Mouse (Mus musculus): Measurements from ENCODE around the gene Tmcc2. TPM values are rescaled to one million over a fixed set of nuclear protein-coding genes. Genes with fewer than 3 reads are reported as not detected.

Tmcc2 gene
- polyA plus RNA-seq, 1 experiment: 5.3 TPM

DNA sequence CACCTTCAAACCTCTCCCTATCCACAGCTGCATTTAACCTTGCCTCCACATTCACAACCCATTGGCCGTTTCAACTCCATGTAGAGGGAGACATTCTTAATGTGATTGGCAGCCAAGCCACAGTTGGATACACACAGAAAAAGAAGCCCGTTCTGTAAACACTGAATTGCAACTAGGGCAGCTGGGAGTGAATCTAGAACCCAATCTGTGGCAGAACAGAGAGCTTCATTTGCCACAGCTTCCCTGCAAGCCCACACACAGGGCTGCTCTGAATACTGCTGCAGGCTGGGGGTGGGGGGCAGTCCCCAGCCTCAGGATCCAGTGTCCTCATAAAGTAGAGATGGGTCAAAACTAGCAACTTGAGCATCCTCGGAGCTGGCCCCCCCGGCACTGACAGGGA, 4.8 kb downstream of the Tmcc2 start:
- no peaks in the 10 kb centered on the region for H3K36me3 ChIP-seq (ENCODE audit: control insufficient read depth, insufficient read depth, low read length)
- H3K27me3 ChIP-seq (ENCODE audit: control insufficient read depth, insufficient read depth, low read length): no peaks in the 10 kb centered on the region
- DNase-seq: no peak
- no peak for TF ChIP-seq POLR2A (IDR thresholded peaks at IDR 0.05; ENCODE audit: control insufficient read depth, extremely low read depth, insufficient read depth, low read length, poor library complexity)
- TF ChIP-seq CTCF (IDR thresholded peaks at IDR 0.05; ENCODE audit: borderline replicate concordance, control insufficient read depth, extremely low read depth, insufficient read depth, low read length, poor library complexity): no peak
- H3K27ac ChIP-seq (ENCODE audit: control insufficient read depth, insufficient read depth, low read length): no peak overlapping the region
- WGBS: 90% methylated on average over 4 of the region's 4 CpGs
- H3K4me3 ChIP-seq (ENCODE audit: control insufficient read depth, insufficient read depth, low read length): no peak overlapping the region
- H3K4me1 ChIP-seq (replicated peaks; ENCODE audit: control insufficient read depth, insufficient read depth, low read length): peaks cover 16% of the 10 kb centered on the region; the same call in 1 of the 2 replicates

DNA sequence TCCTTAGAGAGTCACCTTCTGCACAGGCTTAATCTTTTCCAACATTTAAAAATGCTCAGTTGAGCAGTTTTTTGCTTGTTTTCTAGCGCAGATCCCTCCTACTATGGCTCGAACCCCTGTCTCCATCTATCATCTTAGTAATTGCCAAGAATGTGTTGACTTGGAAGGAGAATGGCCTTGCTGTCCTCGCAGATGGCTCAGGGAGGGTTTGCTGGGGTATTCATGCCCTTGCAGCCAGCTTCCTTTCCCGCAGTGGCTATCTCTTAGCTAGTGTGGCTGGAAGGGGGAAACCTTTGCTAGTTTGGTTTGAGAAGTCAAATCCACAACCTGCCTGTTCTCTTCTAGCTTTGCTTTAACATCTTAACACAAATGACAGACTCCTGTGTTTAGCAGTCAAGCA, 5.4 kb downstream of the Tmcc2 start:
- WGBS: 94% methylated on average over 4 of the region's 4 CpGs
- DNase-seq: no peak

DNA sequence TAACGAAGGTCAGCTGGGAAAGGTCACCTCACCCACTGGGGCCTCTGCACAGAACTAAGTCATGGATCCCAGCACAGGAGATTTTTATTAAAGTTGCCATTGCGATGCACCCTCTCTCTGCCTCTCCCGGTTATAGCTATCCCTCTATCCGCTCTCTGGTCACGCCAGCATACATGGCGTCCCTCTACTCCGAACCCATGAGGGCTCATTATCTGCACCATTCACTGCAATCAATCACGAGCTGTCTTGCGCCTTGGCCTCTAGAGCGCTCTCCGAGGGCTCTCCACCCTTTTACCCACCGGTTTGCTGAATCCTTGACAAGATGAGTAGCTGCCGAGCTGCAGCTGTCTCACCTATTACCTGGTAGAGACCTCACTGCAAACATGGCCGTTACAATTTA, 5.8 kb downstream of the Tmcc2 start:
- DNase-seq: no peak
- Histone ChIP-seq H3K27ac (ENCODE audit: control insufficient read depth, insufficient read depth, low read length) (no peak overlapping the region), H3K4me1 (replicated peaks; ENCODE audit: control insufficient read depth, insufficient read depth, low read length) (peaks cover 10% of the 10 kb centered on the region; the same call in 1 of the 2 replicates), H3K27me3 (ENCODE audit: control insufficient read depth, insufficient read depth, low read length) (no peaks in the 10 kb centered on the region), H3K4me3 (ENCODE audit: control insufficient read depth, insufficient read depth, low read length) (no peak overlapping the region), H3K36me3 (ENCODE audit: control insufficient read depth, insufficient read depth, low read length) (no peaks in the 10 kb centered on the region)
- WGBS: 97% methylated on average over 14 of the region's 14 CpGs
- TF ChIP-seq CTCF (IDR thresholded peaks at IDR 0.05; ENCODE audit: borderline replicate concordance, control insufficient read depth, extremely low read depth, insufficient read depth, low read length, poor library complexity) (no peak), POLR2A (IDR thresholded peaks at IDR 0.05; ENCODE audit: control insufficient read depth, extremely low read depth, insufficient read depth, low read length, poor library complexity) (no peak)

More for the DNA sequence above, 5.4 kb downstream of the Tmcc2 start:
- no peak for TF ChIP-seq CTCF (IDR thresholded peaks at IDR 0.05; ENCODE audit: borderline replicate concordance, control insufficient read depth, extremely low read depth, insufficient read depth, low read length, poor library complexity)
- TF ChIP-seq POLR2A (IDR thresholded peaks at IDR 0.05; ENCODE audit: control insufficient read depth, extremely low read depth, insufficient read depth, low read length, poor library complexity): no peak
- no peaks in the 10 kb centered on the region for H3K36me3 ChIP-seq (ENCODE audit: control insufficient read depth, insufficient read depth, low read length)
- H3K4me3 ChIP-seq (ENCODE audit: control insufficient read depth, insufficient read depth, low read length): no peak overlapping the region
- no peak overlapping the region for H3K27ac ChIP-seq (ENCODE audit: control insufficient read depth, insufficient read depth, low read length)
- no peaks in the 10 kb centered on the region for H3K27me3 ChIP-seq (ENCODE audit: control insufficient read depth, insufficient read depth, low read length)
- H3K4me1 ChIP-seq (replicated peaks; ENCODE audit: control insufficient read depth, insufficient read depth, low read length): peaks cover 10% of the 10 kb centered on the region; the same call in 1 of the 2 replicates

DNA sequence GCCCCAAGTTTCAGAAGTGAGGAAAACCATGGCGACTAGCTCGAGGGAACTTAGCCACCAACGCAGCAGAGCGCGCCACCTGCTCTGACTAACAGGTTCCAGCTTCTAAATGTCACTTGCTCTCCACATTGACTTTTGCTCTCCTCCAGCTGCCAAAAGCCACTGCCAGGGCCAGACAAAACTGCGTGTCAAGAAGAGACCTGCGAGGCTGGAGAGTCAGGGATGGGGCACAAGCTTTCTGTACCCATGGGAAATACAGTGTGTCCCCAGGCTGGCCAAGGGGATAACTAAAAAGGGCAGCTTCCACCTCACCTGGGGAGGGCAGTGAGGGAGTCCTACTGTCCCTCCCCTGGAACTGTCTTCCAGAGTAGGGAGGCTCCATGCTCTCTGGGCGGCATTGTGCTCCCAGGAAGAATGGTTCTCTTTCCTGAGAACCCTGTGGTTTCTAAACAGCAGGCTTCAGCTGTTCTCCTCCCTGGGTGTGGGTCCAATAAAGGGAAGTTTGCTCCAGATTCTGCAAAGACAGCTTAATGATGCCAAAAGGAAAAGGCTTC, 7.0 kb downstream of the Tmcc2 start:
- Histone ChIP-seq H3K27me3 (ENCODE audit: control insufficient read depth, insufficient read depth, low read length) (no peaks in the 10 kb centered on the region), H3K4me3 (ENCODE audit: control insufficient read depth, insufficient read depth, low read length) (no peak overlapping the region), H3K27ac (ENCODE audit: control insufficient read depth, insufficient read depth, low read length) (no peak overlapping the region), H3K4me1 (replicated peaks; ENCODE audit: control insufficient read depth, insufficient read depth, low read length) (peaks cover 10% of the 10 kb centered on the region; the same call in 1 of the 2 replicates), H3K36me3 (ENCODE audit: control insufficient read depth, insufficient read depth, low read length) (no peaks in the 10 kb centered on the region)
- TF ChIP-seq POLR2A (IDR thresholded peaks at IDR 0.05; ENCODE audit: control insufficient read depth, extremely low read depth, insufficient read depth, low read length, poor library complexity): no peak
- TF ChIP-seq CTCF (IDR thresholded peaks at IDR 0.05; ENCODE audit: borderline replicate concordance, control insufficient read depth, extremely low read depth, insufficient read depth, low read length, poor library complexity): no peak
- DNase-seq: no peak
- WGBS: 22% methylated on average over 8 of the region's 8 CpGs

DNA sequence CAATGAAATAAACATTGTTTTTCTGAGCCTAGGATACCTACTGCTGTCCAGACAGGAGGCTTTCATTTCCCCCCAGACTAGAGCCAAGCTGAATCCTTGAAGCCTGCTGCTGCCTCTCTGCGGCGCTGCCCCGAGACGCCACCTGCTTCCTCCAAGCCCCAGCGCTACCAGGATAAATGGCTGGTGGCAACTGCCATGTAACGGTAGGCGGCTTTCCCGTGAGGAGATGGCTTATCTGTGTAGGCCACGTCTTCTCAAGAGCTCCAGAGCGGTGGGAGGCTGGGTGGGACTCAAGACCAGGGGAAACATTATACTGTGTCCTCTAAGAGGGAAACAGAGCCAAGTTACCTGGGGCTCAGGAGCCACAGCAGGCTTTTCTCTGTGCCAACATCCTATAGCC, 9.2 kb downstream of the Tmcc2 start:
- H3K4me3 ChIP-seq (ENCODE audit: control insufficient read depth, insufficient read depth, low read length): no peak overlapping the region
- no peaks in the 10 kb centered on the region for H3K36me3 ChIP-seq (ENCODE audit: control insufficient read depth, insufficient read depth, low read length)
- WGBS: 7% methylated on average over 10 of the region's 10 CpGs
- no peak for TF ChIP-seq POLR2A (IDR thresholded peaks at IDR 0.05; ENCODE audit: control insufficient read depth, extremely low read depth, insufficient read depth, low read length, poor library complexity)
- no peak for TF ChIP-seq CTCF (IDR thresholded peaks at IDR 0.05; ENCODE audit: borderline replicate concordance, control insufficient read depth, extremely low read depth, insufficient read depth, low read length, poor library complexity)
- H3K27me3 ChIP-seq (ENCODE audit: control insufficient read depth, insufficient read depth, low read length): no peaks in the 10 kb centered on the region
- peaks cover 10% of the 10 kb centered on the region; the same call in 1 of the 2 replicates for H3K4me1 ChIP-seq (replicated peaks; ENCODE audit: control insufficient read depth, insufficient read depth, low read length)
- no peak overlapping the region for H3K27ac ChIP-seq (ENCODE audit: control insufficient read depth, insufficient read depth, low read length)
- DNase-seq: no peak

DNA sequence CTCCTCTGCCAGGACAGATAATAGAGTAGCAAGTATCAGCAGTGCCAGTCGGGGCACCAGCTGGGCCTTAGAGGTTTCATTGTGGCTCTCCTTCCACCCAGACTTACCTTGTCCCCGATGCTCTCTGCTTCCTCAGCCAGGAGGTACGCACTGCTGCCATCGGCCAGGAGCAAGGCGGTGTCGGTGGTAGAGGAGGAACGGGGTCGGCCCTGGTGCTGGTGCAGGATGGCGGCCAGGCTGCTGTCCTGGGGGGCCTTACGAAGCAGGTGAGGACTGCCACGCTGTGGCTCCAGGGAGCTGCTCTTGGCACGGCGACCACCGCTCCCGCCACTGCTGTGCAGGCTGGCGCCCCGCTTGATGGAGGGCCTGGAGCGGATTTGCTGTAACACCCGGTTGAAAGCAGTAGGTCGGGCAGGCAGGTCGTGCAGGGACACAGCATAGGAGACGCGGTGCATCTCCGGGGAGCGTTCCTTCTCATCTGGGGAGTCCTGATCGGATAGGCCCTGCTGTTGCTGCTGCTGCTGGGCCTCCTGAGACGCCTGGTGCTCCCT, 10.5 kb downstream of the Tmcc2 start:
- peaks cover 10% of the 10 kb centered on the region; the same call in 1 of the 2 replicates for H3K4me1 ChIP-seq (replicated peaks; ENCODE audit: control insufficient read depth, insufficient read depth, low read length)
- no peak overlapping the region for H3K4me3 ChIP-seq (ENCODE audit: control insufficient read depth, insufficient read depth, low read length)
- TF ChIP-seq CTCF (IDR thresholded peaks at IDR 0.05; ENCODE audit: borderline replicate concordance, control insufficient read depth, extremely low read depth, insufficient read depth, low read length, poor library complexity) (no peak), POLR2A (IDR thresholded peaks at IDR 0.05; ENCODE audit: control insufficient read depth, extremely low read depth, insufficient read depth, low read length, poor library complexity) (no peak)
- 93% methylated on average over 27 of the region's 27 CpGs for WGBS
- no peaks in the 10 kb centered on the region for H3K27me3 ChIP-seq (ENCODE audit: control insufficient read depth, insufficient read depth, low read length)
- no peak for DNase-seq
- H3K27ac ChIP-seq (ENCODE audit: control insufficient read depth, insufficient read depth, low read length): no peak overlapping the region
- H3K36me3 ChIP-seq (ENCODE audit: control insufficient read depth, insufficient read depth, low read length): no peaks in the 10 kb centered on the region

All from thymus, adult 2 months (tissue).